Mouse (Mus musculus): ENCODE data around the gene Kdm3a.

DNA sequence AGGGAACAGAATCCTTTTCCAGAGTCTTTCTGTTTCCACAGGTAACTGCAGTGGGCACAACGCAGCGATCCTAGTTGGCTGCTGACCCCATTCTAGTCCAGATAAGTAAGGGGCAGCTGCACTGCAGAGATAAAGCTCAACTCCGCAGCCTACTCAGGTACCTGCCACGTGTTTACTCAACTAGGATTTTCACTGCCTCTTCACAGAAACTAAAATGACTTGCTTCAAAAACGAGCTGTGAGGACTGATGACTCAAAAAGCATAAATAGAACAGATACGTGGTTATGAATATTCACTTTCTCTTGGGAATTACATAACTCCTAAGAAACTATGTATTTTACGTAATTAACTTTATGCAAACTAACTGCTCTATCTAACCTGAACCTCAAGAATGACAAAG lies 22.8 kb downstream of the Kdm3a start:
- TF ChIP-seq CHD2 (IDR thresholded peaks at IDR 0.05; ENCODE audit: low read depth, low read length) (no peak), MAFK (IDR thresholded peaks at IDR 0.05; ENCODE audit: insufficient read depth, low read depth, low read length) (no peak), ZC3H11A (IDR thresholded peaks at IDR 0.05; ENCODE audit: borderline replicate concordance, low read depth, low read length) (no peak)

All from ES-E14 (cell line).